Mouse (Mus musculus) embryo, embryonic 10.5 days (tissue): ENCODE measurements around the gene Rapgef5.

Experiments
- DNase-seq: peaks from one replicate; pipeline ENCODE4 v3.0.0-alpha.2; 2015; ENCODE audit warnings: low spot score

The Rapgef5 gene

DNA sequence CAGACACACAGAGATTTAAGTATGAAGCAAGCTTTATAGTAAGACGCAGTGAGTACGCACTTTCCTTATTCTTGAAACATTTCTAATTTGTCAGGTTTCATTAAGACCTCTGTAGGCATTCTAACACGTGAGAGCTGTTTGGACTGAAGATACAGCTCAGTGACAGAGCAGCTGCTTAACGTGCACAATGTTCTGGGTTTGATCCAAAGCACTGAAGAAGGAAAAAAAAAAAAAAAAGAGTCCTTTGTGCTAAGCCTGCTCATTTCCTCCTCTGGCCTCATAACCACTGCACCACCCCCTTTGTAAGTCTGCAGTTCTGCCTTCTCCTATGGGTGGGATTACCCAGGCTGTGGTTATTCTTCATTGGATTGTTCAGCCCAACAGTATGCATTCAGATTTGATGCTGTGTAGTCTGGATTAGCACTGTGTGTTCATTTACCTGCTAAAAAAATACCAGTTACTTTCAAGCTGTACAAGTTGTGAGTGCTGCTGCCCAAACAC lies 103.3 kb downstream of the Rapgef5 start:
- DNase-seq, result no peak

DNA sequence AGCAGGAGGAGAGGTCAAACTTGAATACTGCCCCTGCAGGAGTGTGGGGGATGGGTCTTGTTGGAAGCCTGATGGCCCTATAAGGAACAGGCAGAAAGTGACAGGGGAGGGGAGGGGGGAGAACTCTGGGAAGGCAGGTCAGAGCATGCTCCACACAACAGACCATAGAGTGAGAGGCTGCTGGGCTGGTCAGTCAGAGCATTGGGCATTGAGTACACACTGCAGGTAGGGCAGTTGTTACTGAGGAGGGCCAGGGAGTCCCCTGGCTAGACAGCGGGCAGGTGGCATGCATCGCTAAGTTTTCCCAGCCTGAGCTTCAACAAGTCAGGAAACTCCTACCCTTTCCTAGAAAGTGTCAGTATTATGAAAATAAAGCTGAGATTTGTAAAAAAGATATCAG lies 106.7 kb downstream of the Rapgef5 start:
- DNase-seq, result no peak

DNA sequence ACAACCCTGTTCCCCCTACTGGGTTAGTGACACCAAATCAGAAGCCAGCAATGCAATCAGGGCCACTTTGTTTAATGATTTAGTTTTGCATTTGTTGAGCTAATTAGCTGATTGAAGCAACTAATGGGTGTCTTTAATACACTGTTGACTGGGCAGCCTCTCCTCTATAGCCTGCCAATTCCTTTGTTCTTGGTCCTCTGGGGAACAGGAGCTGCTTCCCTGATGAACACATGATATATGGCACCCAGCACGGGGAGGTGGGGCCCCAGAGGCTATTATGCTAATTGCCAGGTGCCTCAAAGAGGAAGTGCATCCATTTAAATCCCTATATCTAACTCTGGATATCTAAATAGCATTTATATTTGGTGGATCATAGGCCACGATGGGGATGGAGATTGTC lies 111.0 kb downstream of the Rapgef5 start:
- peak; percentile 42 for DNase-seq

DNA sequence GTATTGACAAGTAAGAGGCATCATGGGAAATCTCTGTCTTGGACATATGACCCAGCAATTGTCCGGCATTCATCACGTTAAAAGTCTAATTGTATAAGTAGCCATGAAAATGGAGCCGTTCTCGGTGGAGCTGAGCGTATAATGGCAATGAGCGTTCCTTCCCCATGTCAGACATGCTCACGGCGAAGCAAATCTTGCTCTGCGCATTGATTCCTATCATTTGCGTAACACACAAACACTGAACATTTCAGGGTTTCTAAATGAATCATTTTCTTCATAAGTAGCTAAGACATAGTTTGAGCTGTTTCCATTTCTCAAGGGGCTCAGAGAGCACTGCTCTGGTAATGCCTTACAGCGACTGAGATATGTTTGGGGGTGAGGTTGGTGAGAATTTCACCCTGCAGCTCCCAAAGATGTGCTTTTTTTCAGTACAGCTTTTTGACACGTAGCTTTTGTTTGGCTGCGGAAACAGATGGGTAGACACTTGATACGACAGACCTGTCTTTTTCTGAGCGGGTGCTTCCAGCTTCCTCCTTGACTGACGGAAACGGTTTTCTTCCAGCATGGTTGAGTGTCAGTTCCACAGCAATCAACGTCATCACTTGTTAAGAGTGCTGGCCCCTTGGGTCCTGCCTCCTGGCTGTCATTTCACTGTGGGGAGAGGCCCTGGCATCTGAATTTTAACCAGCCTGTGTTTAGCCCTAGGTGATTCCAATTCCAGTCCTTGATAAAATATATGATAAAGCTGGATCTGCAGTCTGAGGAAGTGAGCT lies 112.2 kb downstream of the Rapgef5 start:
- DNase-seq, result no peak

DNA sequence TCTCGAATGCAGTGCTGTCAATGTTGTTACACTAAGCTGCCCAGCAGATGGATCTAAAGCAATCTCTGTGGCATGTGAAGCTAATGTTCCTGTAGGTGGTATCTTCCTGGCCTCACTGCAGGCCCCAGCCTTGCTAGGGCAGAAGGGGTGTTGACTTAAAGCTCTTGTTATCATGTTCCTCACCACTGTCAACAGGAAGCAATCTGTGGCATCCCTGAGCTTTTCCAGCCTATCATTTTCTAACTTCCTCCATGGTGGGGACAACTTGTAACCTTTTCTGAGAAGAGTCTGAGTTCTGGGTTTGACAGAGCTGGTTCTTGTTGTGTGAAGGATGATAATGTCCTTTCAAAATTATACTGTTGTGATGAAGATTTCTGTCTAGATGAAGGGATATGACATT lies 115.9 kb downstream of the Rapgef5 start:
- no peak for DNase-seq

DNA sequence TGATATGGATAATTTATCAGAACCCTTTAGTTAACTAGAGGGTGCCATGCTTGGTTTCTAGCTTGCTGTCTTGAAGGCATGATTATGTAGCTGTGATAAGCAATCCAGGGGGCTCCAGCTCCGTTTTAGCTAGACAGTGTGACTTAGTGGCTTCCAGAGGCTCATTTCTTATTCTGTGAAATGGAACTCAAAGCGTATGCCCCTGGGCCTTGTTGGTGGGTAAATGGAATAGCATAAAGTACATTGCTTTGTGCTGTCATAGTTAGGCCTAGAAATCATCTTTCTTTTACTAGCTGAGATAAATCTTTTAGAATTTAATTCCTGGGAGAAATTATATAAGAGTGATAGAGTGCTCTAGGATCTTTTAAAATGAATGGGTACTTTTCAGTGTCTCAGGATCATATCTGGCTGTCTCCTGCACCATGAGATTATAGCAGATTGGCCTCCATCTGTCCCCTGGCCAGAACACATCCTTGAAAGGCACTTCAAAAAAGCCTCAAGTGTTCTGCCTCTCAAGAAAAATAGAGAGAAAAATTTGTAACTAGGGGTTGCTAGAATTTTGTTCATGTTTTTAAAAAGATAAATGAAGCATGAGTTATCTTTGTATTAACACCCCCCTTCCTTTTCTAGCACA lies 120.0 kb downstream of the Rapgef5 start:
- DNase-seq, result no peak

DNA sequence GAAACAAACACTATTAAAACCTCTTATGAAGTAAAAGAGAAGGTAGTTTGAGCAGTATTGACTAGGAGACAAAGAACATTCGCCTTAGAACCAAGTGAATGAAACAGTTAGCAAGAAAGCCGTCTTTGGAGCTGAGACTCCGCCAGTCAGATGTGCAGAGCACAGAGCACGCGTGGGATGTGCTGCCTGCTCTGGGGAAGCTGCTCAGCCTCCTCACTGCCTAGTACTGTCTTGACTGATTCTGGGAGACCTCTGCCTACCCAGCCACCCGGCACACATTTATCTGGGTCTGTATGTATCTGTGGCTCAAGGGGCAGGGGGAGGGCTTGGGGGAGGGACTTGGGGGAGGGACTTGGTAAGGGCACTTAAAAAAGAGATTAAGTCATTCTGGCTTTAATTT lies 120.7 kb downstream of the Rapgef5 start:
- no peak for DNase-seq

DNA sequence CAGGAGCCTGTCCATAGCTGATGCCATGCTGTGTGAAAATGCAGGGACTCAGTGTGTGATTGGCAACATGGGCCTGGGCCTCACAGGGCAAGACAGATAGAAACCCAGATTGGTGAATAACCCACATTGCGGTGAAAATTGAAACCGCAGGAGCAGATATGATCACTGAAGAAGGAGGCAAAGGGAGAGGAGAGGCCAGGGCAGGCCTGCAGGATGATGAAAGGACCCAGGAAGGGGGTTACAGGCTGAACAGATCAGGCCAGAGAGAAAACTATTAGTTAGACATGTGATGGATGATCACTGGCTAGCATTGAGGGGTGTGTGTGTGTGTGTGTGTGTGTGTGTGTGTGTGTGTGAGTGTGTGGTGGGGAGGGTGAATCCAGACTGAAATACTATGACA lies 122.6 kb downstream of the Rapgef5 start:
- no peak for DNase-seq

DNA sequence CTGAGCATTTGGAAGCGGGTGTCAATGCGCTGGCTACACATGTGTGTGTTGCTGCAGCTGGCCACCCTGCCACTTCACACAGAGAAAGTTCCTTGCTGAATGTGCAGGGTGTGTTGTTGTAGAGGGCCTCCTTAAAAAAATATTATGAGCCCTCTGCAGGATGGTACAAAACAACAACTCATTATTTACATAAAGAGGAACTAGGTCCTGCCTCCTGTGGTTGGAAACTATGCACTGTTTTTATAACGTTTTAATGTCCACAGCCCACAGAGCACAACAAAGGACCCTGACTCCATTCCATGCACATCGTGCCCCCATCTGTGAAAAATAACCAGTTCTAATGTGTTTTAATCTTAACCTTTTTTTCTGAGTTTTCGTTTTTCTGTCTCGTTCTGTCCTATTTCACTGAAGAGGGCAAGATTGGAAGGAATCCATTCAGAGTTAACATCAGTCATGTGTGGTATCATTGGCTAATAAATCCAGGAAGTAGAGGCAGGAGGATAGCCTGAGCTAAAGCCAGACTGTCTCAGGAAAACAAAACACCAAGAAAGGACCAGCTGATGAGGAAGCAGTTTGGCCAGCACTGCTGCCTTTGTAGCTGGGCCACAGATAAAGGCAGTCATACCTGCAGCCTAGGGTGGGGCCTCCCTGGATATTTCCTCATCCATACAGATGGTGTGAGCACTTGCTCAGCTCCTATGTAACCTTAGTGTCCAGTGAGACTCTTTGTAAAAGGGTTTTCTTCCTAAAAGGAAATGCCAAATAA lies 123.3 kb downstream of the Rapgef5 start:
- no peak for DNase-seq

DNA sequence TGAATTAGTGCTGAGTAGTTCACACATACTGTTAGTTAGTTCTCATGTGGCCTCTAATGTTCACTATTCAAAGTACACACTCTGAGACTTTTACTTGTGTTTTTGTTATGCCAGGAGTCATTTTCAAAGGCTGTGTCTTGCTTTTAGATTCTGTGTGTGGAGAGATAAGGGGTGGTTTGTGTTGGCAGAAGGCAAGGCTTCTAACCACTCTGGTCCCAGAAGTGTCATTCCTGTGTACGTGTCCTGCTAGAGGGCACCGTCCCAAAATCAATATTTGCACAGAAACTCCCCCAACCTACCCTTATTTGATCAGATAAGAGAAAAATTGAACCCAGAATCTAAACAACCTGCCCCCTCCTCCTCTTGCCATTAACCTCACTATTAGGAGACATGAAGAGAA lies 126.2 kb downstream of the Rapgef5 start:
- DNase-seq, result no peak

DNA sequence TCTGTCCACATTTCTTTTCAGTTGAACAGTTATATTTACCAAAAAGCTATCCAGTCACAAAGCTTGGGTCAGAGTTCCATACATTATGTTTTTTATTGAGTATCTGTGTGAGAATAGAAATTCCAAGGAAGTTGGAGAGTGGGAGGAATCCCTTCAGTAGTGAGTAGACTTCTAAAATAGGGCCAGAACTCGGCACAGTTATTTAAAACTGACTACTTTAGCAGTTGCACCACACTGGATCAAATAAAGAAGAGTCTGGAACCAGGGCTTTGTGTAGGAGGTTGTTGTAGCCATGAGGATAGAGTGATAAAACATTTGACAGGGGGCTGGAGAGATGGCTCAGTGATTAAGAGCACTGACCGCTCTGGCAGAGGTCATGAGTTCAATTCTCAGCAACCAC lies 129.5 kb downstream of the Rapgef5 start:
- DNase-seq, result no peak

DNA sequence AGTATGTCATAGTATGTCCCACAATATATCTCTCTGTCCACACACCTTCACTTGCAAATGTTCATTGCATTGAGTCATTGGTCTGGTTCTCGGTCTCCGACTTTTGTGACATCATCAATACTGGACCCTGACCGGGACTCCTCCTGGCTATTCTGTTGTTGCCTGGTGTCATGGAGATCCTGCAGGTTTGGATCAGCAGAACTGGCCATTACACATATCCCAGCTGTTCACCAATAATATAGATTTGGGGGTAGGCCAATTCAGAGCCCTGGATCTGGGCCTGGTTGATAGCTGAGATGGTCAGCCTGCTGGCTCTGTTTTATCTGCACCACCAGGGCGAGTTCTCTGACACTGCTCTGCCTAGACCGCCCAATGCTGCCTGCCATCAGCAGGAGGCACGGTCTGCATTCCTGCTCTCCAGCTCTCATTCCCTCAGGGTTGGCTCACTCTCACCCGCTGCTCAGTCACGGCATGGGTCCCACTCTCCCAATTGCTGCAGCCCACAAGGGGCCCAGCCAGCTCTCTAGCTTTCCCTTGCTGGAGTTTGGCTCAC lies 137.7 kb downstream of the Rapgef5 start:
- DNase-seq, result no peak

DNA sequence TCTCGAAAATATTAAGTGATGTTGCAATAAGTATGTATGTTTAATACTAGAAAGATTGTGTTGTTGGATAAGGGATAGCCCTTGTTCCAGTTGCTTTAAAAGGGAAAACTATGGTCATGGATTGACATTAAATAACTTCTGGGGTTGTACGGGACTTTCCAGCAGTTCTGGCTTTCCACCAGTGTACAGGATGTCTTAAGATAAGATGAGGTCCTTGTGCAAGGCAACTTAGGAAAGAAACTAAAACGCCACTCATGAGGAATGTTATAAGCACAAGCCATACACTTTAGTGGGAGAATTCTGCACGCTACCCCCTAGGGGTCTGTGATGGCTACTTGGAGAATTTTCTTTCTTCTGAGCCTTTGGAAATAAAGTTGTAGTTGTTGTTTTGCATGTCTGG lies 140.7 kb downstream of the Rapgef5 start:
- DNase-seq, result no peak

DNA sequence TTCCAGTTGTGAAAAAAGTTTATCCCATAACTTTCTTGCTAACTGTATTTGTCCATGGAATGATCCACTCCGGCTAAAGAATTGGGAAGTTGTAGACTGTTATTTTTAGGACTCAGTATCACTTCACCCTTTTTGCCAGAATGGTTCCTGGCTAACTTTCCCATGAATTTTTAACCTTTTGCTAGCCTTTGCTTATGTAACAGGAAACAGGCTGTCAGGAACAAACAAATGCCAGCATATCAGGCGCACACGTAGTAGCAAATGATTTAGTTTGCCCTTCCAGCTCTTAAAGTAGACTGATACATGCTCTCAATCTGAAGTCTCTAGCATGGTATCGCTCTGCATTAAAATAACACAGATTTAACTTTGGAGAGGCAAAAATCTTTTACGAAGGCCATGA lies 141.5 kb downstream of the Rapgef5 start:
- no peak for DNase-seq

DNA sequence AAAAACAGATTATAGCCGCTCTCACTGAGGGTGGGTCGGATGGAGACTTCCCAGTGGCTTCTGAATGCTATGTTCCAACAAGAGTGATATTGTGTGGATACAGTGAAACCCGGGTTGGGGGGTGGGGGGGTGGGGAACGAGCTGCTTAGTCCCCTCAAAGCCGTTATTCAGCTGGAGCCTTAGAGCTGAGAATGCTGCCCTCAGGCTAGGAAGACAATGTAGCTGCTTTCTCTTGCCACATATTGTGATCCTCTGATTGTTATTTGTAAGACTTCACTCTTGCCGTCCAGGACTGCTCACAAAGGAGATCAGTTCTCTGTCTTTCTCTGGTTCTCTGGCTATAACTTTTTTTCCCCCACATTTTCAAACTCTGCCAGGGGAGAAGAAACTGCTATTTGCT lies 142.5 kb downstream of the Rapgef5 start:
- DNase-seq, result no peak

DNA sequence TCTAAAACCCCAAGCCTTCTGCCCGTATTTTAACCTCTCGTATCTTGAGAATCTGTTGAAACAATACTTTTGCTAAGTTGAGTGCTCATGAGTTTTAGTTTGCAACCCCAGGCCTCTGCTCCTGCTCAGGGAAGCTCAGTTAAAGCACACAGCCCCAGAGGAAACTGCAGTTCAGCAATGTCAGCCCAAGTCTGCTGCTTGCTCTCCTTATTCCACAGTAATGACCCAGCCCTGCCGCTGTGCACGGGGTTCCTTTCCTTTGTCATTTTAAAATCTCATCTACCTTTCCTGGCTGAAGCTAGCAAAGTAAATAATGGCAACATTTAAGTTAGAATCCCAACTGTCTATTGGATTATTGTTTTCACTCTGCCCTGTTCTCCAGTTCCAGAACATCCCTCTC lies 144.1 kb downstream of the Rapgef5 start:
- no peak for DNase-seq

DNA sequence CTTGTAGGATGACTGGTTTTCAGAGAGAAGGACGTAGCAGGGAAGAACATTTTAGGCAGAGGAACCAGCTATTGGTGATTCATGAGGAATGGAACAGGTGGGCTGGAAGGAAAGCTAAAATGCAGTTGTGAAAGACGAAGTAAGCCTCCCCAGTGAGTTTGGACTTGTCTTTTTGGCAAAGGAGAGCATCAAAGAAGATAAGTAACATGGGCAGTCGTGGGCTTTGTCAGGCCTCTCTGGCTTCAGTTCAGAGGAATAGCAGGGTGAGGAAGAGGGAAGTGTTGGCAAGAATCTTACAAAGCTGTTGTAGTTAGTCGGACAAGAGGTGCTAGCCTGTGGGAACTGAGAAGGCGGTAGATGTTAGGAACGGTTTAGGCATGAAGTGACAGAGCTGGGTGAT lies 145.6 kb downstream of the Rapgef5 start:
- no peak for DNase-seq

DNA sequence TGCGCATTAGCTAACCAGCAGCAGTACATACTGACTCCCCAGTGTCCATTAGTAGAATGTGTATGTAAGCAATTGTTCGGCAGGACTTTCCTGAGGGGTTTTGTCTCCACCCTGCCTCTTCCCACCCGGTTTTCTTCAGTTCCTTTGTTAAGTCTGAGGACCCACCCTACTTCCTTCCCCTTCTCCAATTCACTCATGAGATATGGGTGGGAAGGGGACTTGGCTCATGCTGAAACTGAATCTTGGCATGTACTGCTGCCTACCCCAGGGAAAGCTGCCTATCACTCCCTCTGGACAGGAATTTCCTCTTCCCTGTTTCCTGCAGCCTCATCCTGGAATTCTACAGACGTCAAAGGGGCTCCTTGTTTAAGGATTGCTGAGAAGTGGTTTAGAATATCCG lies 147.4 kb downstream of the Rapgef5 start:
- DNase-seq, result no peak

DNA sequence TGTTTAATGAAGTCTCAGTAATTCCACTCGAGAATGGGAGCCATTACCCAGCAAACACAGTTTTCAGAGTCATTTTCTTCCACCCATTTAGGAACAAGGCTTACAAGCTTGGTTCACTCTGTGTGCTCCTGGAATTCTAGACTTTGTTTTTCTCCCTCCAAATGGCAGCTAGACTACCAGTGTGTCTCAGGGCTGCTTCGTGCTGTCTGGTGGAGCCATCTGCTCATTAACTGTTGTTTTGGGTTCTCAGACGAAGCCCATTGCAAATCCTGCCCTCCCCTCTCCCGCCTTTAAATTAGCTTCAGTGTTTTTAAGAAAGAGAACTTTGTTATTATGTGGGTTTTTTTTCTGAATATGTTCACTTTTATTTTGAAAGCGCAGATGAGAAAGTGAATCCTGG lies 148.4 kb downstream of the Rapgef5 start:
- DNase-seq, result no peak

DNA sequence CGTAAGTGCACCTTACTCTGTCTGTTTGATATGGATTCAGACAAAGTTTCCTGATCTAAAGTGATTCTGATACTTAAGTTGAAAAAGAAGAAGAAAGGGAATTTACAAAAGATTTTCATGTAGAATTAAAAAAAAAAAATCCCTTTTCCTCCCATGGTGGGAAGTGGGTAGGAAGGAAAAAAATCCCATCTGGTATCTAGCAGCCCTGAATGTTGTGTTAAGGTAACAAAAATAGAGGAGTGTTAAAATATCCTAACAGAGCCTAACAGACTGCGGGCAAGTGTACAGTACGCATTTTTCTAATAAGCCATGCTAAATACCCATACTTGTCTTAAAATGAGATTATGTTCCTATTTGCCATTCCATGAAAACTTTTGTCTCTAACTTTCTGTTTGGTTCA lies 150.1 kb downstream of the Rapgef5 start:
- no peak for DNase-seq

DNA sequence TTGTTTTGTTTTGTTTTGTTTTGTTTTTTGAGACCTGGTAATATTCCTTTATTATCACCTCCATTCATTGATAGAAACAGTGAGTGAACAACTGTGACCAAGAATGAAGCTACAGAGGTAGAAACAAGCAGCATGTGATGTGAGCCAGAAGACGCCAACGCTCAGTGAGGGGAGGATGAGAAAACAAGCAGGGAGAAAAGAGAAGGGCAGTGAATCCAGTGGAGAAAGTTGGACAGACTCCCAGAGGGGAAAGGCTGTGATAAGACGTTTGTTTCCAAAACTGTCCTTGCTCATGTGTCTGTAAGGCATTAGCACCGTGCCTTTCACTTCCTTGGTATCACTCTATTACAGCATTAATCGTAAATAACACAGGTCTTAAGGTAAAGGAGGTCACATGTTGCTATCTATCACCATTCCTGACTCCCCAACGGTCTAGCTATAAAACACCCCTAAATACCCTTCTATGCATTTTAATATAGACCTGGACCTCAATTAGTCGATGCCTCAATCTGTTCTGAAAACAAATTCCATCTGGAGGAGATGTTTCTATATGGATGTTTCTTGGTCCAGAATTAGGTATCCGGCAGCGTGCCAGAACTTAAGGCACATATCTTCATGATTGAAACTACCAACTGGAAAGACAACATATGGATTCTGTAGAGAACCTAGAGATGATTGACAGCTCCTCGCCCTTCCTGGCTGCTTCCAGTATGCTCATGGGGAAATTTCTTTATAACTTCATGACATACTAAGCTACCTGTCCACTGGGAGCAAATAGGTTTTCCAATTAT lies 153.5 kb downstream of the Rapgef5 start:
- no peak for DNase-seq

DNA sequence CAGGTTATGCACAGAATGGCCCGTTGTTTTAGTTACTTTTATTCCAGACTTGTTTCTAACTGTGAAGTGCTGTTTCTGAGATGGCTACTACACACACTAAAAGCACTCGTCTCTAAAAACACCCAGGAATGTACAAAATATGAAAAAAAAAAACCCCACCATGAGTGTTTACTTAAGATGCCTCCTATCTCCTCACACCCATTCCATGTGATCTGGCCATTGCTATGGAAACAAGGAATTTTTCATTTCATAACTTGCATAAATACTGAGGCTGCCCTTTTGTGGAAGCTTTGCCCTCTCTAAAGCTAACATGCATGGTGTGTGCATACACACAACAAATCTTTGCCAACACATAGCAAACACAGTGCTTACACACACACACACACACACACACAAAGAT lies 156.9 kb downstream of the Rapgef5 start:
- DNase-seq, result no peak
